Comparison of ENCODE assay signal across 9 mouse cellular contexts in the genomic region with DNA sequence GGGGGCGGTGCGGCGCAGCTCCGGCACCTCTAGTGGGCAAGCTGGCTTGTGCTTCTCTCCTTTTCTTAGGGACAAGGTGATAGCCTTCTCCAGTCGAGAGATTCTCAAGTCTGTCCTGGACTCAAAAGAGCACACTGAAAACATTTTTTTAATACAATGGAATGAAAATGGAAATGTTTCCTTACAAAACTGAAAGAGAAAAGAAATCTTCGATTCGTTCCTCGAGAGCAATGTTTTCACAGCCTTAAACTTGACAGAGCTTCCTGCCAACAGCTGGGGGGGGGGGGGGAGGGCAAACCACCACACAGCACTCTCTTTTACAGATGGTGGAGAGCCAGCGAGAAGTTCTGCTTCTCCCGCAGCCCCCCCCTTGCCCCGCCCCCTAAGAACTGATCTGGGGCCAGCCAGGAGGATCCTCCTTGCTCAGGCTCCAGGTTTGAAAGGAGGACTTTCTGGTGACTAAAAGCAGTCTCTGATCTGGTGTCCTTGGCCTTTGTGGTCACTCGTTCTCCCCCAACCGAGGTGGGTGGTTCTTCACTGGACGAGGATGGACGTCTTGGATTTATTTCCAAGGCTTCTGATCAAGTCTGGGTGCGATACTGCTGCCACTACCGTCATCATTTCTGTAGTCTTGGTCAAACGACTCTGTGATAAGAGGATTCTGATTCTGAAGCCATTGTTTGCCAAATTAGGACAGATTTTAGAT. TPM values are rescaled to one million over a fixed set of nuclear protein-coding genes. Genes with fewer than 3 reads are reported as not detected.
DNase-seq lines count a peak whose midpoint lies in the region; ATAC-seq lines count a peak whose summit lies in the region.
"Had no signal": no experiment of that assay in that cellular context is flagged by ENCODE, and none has a peak within 500 bp of the region (broad histone marks: within the 10 kb centered on the region; RNA-seq: fewer than 3 reads in every experiment).

No protein-coding gene starts in this region.

- no peak overlapping the region for H3K27ac ChIP-seq in heart, embryonic 12.5 days (ENCODE audit: poor library complexity, severe bottlenecking)
- H3K27ac ChIP-seq in hindbrain, embryonic 10.5 days: peak overlapping the region; percentile 73

- no peak for DNase-seq in heart, adult 11 months
- DNase-seq in NIH3T3 (ENCODE audit: low read depth): peak; percentile 45
- DNase-seq in hindbrain, embryonic 10.5 days (ENCODE audit: low spot score): no peak
- peak; percentile 21 for DNase-seq in lung, postnatal 14 days
- DNase-seq in thymus, adult 18-20 months: no peak
- no peak for DNase-seq in right cerebral cortex, adult 2 months (ENCODE audit: low spot score in 2 of 2)
- no peak for DNase-seq in layer of hippocampus, postnatal 36 days

- H3K36me3 ChIP-seq in heart, embryonic 12.5 days: no peaks in the 10 kb centered on the region
- H3K36me3 ChIP-seq in hindbrain, embryonic 10.5 days: no peaks in the 10 kb centered on the region

- H3K9me3 ChIP-seq in heart, embryonic 12.5 days (replicated peaks): no peaks in the 10 kb centered on the region
- H3K9me3 ChIP-seq in hindbrain, embryonic 10.5 days: no peaks in the 10 kb centered on the region

- H3K4me2 ChIP-seq in heart, embryonic 12.5 days: peak overlapping the region; percentile 60

- H3K4me1 ChIP-seq in heart, embryonic 12.5 days (replicated peaks): peaks cover 40% of the 10 kb centered on the region
- peaks cover 94% of the 10 kb centered on the region for H3K4me1 ChIP-seq in hindbrain, embryonic 10.5 days (replicated peaks)

- H3K4me3 ChIP-seq in heart, embryonic 12.5 days: no peak overlapping the region
- H3K4me3 ChIP-seq in hindbrain, embryonic 10.5 days: peak overlapping the region; percentile 34

- no peak overlapping the region for H3K9ac ChIP-seq in heart, embryonic 12.5 days

- 7% methylated on average over 18 of the region's 18 CpGs for WGBS in heart, embryonic 12.5 days
- 7% methylated on average over 18 of the region's 18 CpGs for WGBS in hindbrain, embryonic 10.5 days

- no peak for ATAC-seq in heart, embryonic 12.5 days (ENCODE audit: insufficient number of reproducible peaks, low FRiP score)

- peaks cover 42% of the 10 kb centered on the region for H3K27me3 ChIP-seq in heart, embryonic 12.5 days (replicated peaks)
- H3K27me3 ChIP-seq in hindbrain, embryonic 10.5 days (ENCODE audit: insufficient read depth, poor library complexity, severe bottlenecking): peaks cover 96% of the 10 kb centered on the region
- H3K27me3 ChIP-seq: CH12.LX had no signal

RNA-seq across cellular contexts. Expression of a gene that starts 6.2 kb away (rescaled TPM):
- 61.1 and 69.0 TPM in 2 replicates for polyA plus RNA-seq in heart, embryonic 12.5 days (2016; fragmentation: Nextera tagmentation; extraction: Ambion mirVana)
- polyA plus RNA-seq in hindbrain, embryonic 10.5 days (2016; fragmentation: Nextera tagmentation; extraction: Ambion mirVana): 64.4 and 82.8 TPM in 2 replicates
- total RNA-seq in layer of hippocampus, postnatal 36 days (2021): 1 to 10 TPM; 3.5 to 5.5 TPM
- total RNA-seq: CH12.LX had no signal

Comparison
In these comparisons a context has a peak if more than half of its experiments do, and no peak if none do; other contexts are left out.
1. DNase-seq: peak in NIH3T3 (single experiment) and lung, postnatal 14 days (single experiment); none in heart, adult 11 months (single experiment), hindbrain, embryonic 10.5 days (single experiment), thymus, adult 18-20 months (0 of 2), right cerebral cortex, adult 2 months (0 of 2) and layer of hippocampus, postnatal 36 days (0 of 2).